Mouse (Mus musculus) CH12.LX (cell line): ENCODE measurements at regions not wholly inside any gene's neighbourhood (a gene's known extent, or its start where the extent isn't known, plus 50 kb on each side); places are given as distances from the start of the nearest gene placed in this dataset.

Experiments
- DNase-seq: peaks from one replicate; pipeline ENCODE4 v3.0.0-alpha.2; 2013; ENCODE audit errors: extremely low read depth
- H3K27ac ChIP-seq: 2 replicates; pipeline ENCODE4 v1.5.1; 2012; ENCODE audit warnings: low read depth, mild to moderate bottlenecking, control low read depth, moderate library complexity; ENCODE audit not compliant: insufficient read depth
- H3K27me3 ChIP-seq: replicated peaks from 2 replicates; pipeline ENCODE3; 2012; ENCODE audit warnings: inconsistent platforms
- H3K36me3 ChIP-seq, 2 experiments: replicated peaks in 1 of 2; 2 replicates each; pipeline versions ENCODE3 to v1.6.1; 2012; ENCODE audit warnings: inconsistent platforms in 1 of 2, low read length in 1 of 2, mild to moderate bottlenecking in 1 of 2, mixed read lengths in 1 of 2, moderate library complexity in 1 of 2; ENCODE audit not compliant: control insufficient read depth in 1 of 2, insufficient read depth in 1 of 2
- H3K4me1 ChIP-seq, 2 experiments: 2 replicates each; pipeline ENCODE4 v1.6.1; 2012; ENCODE audit warnings: inconsistent platforms in 1 of 2, moderate library complexity in 1 of 2; ENCODE audit not compliant: insufficient read depth in 2 of 2, control insufficient read depth in 1 of 2
- H3K4me2 ChIP-seq: 2 replicates; pipeline ENCODE4 v1.6.1; 2012; ENCODE audit warnings: low read depth, mild to moderate bottlenecking, control low read depth; ENCODE audit not compliant: poor library complexity, insufficient read depth, severe bottlenecking
- H3K4me3 ChIP-seq, 3 experiments: fragments of 150-350 bp in 1 of 3; sonication (generic) in 1 of 3; replicated peaks in 1 of 3; 2 replicates each; pipeline versions ENCODE3 to v1.5.1; 2011 to 2012; ENCODE audit warnings: low read depth in 2 of 3, low read length in 2 of 3, mild to moderate bottlenecking in 2 of 3, moderate library complexity in 2 of 3, control low read depth in 1 of 3, improper control_type of control experiment in 1 of 3, inconsistent platforms in 1 of 3, mixed read lengths in 1 of 3; ENCODE audit not compliant: poor library complexity in 1 of 3
- H3K79me2 ChIP-seq: replicated peaks from 2 replicates; pipeline ENCODE4 v1.6.1; 2012; ENCODE audit warnings: mild to moderate bottlenecking, moderate library complexity; ENCODE audit not compliant: control insufficient read depth, poor library complexity, insufficient read depth, severe bottlenecking; ENCODE audit errors: extremely low read depth
- H3K9ac ChIP-seq: 2 replicates; pipeline ENCODE4 v1.6.1; 2012; ENCODE audit warnings: low read depth, mild to moderate bottlenecking, control low read depth, moderate library complexity; ENCODE audit not compliant: insufficient read depth
- H3K9me3 ChIP-seq: replicated peaks from 2 replicates; pipeline ENCODE3; 2012; ENCODE audit warnings: low read length, inconsistent platforms, mixed read lengths
- BHLHE40 ChIP-seq: IDR thresholded peaks from 2 replicates; pipeline ENCODE4 v1.6.1; 2011; ENCODE audit warnings: mild to moderate bottlenecking, low read depth, low read length, improper control_type of control experiment
- CTCF ChIP-seq, 2 experiments: IDR thresholded peaks in 1 of 2; conservative IDR thresholded peaks in 1 of 2; 2 replicates each; pipeline ENCODE4 v1.5.1; 2011 to 2012; ENCODE audit warnings: low read depth in 2 of 2, low read length in 2 of 2, improper control_type of control experiment in 1 of 2, inconsistent platforms in 1 of 2, mild to moderate bottlenecking in 1 of 2, moderate library complexity in 1 of 2
- ELF1 ChIP-seq: IDR thresholded peaks from 2 replicates; pipeline ENCODE4 v1.6.1; 2014; ENCODE audit warnings: low read depth, mild to moderate bottlenecking, inconsistent platforms, low read length, improper control_type of control experiment
- EP300 ChIP-seq: IDR thresholded peaks from 2 replicates; pipeline ENCODE4 v1.6.1; 2011; ENCODE audit warnings: low read length, improper control_type of control experiment
- ETS1 ChIP-seq: conservative IDR thresholded peaks from 2 replicates; pipeline ENCODE4 v1.6.1; 2012; ENCODE audit warnings: low read depth, mild to moderate bottlenecking, inconsistent platforms, low read length, improper control_type of control experiment, moderate library complexity
- HCFC1 ChIP-seq: IDR thresholded peaks from 2 replicates; pipeline ENCODE4 v1.6.1; 2012; ENCODE audit warnings: low read depth, mild to moderate bottlenecking, inconsistent platforms, low read length, improper control_type of control experiment
- IRF4 ChIP-seq: IDR thresholded peaks from 2 replicates; pipeline ENCODE4 v1.6.1; 2014; ENCODE audit warnings: low read depth, mild to moderate bottlenecking, inconsistent platforms, low read length, improper control_type of control experiment
- JUN ChIP-seq: IDR thresholded peaks from 2 replicates; pipeline ENCODE4 v1.6.1; 2011; ENCODE audit warnings: low read depth, mild to moderate bottlenecking, low read length, improper control_type of control experiment, moderate library complexity; ENCODE audit not compliant: insufficient read depth
- JUND ChIP-seq: conservative IDR thresholded peaks from 2 replicates; pipeline ENCODE4 v1.6.1; 2011; ENCODE audit warnings: low read depth, low read length, improper control_type of control experiment
- KAT2A ChIP-seq: IDR thresholded peaks from 2 replicates; pipeline ENCODE4 v1.6.1; 2012; ENCODE audit warnings: low read length, improper control_type of control experiment, inconsistent platforms; ENCODE audit not compliant: insufficient replicate concordance
- MAFK ChIP-seq: IDR thresholded peaks from 2 replicates; pipeline ENCODE4 v1.6.1; 2011; ENCODE audit warnings: low read length, improper control_type of control experiment; ENCODE audit not compliant: insufficient replicate concordance
- PAX5 ChIP-seq: IDR thresholded peaks from 2 replicates; pipeline ENCODE4 v1.6.1; 2012; ENCODE audit warnings: low read length, inconsistent platforms, mixed read lengths
- POLR2A ChIP-seq: IDR thresholded peaks from 2 replicates; pipeline ENCODE4 v1.6.1; 2011; ENCODE audit warnings: low read depth, mild to moderate bottlenecking, improper control_type of control experiment, low read length
- RAD21 ChIP-seq: IDR thresholded peaks from 2 replicates; pipeline ENCODE4 v1.6.1; 2011; ENCODE audit warnings: low read depth, mild to moderate bottlenecking, low read length, improper control_type of control experiment, moderate library complexity
- RCOR1 ChIP-seq: conservative IDR thresholded peaks from 2 replicates; pipeline ENCODE4 v1.6.1; 2012; ENCODE audit warnings: low read depth, mild to moderate bottlenecking, inconsistent platforms, low read length, improper control_type of control experiment
- SIN3A ChIP-seq: IDR thresholded peaks from 2 replicates; pipeline ENCODE4 v1.6.1; 2012; ENCODE audit warnings: low read length, improper control_type of control experiment, inconsistent platforms
- SMC3 ChIP-seq: IDR thresholded peaks from 2 replicates; pipeline ENCODE4 v1.6.1; 2011; ENCODE audit warnings: low read depth, low read length, improper control_type of control experiment
- UBTF ChIP-seq: IDR thresholded peaks from 2 replicates; pipeline ENCODE4 v1.6.1; 2012; ENCODE audit warnings: low read depth, mild to moderate bottlenecking, inconsistent platforms, low read length, improper control_type of control experiment, moderate library complexity
- USF1 ChIP-seq: IDR thresholded peaks from 2 replicates; pipeline ENCODE4 v1.6.1; 2014; ENCODE audit warnings: low read depth, mild to moderate bottlenecking, inconsistent platforms, low read length, improper control_type of control experiment
- ZKSCAN1 ChIP-seq: IDR thresholded peaks from 2 replicates; pipeline ENCODE4 v1.6.1; 2012; ENCODE audit warnings: low read depth, inconsistent platforms, low read length, improper control_type of control experiment, borderline replicate concordance
- ZMIZ1 ChIP-seq: IDR thresholded peaks from 2 replicates; pipeline ENCODE4 v1.6.1; 2012; ENCODE audit warnings: low read depth, mild to moderate bottlenecking, inconsistent platforms, low read length, improper control_type of control experiment
- ZNF384 ChIP-seq: IDR thresholded peaks from 2 replicates; pipeline ENCODE4 v1.6.1; 2012; ENCODE audit warnings: low read depth, low read length, improper control_type of control experiment, inconsistent platforms
- dilution Hi-C: fragments of 300-500 bp; cut with MboI; formaldehyde crosslinking; loops from 2 replicates; pipeline ENCODE4 v1.14.3; 2020; ENCODE audit warnings: low sequenced_read_pairs; ENCODE audit not compliant: extremely low pct_unique_long_range_greater_than_20kb, extremely low pct_ligation_motif_present
- in situ Hi-C: fragments of 300-500 bp; cut with MboI; formaldehyde crosslinking; loops from 3 replicates; pipeline ENCODE4 v1.14.3; 2019; ENCODE audit warnings: low sequenced_read_pairs, low pct_ligation_motif_present, low pct_unique_long_range_greater_than_20kb, mixed read lengths

GRCm38 (mm10) chr19:60397666-60398065 lies 70.4 kb downstream of the Prlhr start:
- dilution Hi-C loops (no loop called here), in situ Hi-C loops (no loop called here)
- no peak for DNase-seq
- H3K9me3 ChIP-seq, result no peaks in the 10 kb centered on the region
- no peaks in the 10 kb centered on the region for H3K36me3 ChIP-seq
- TF ChIP-seq ELF1, result no peak
- TF ChIP-seq UBTF, result no peak
- TF ChIP-seq USF1, result no peak
- no peak for TF ChIP-seq MAFK
- TF ChIP-seq HCFC1, result no peak
- TF ChIP-seq ZNF384, result no peak
- no peak for TF ChIP-seq SIN3A
- TF ChIP-seq SMC3, result no peak
- no peak for TF ChIP-seq EP300
- no peak for TF ChIP-seq KAT2A
- TF ChIP-seq RAD21, result no peak
- no peak overlapping the region for H3K27ac ChIP-seq
- no peak overlapping the region for H3K4me3 ChIP-seq
- no peaks in the 10 kb centered on the region for H3K27me3 ChIP-seq
- no peak overlapping the region for H3K9ac ChIP-seq
- H3K4me2 ChIP-seq, result no peak overlapping the region
- H3K4me1 ChIP-seq, result peaks cover 0 to 10% of the 10 kb centered on the region in 2 experiments; a peak in 1 of 4 replicates
- no peaks in the 10 kb centered on the region for H3K79me2 ChIP-seq

GRCm38 (mm10) chr19:60396604-60397003 lies 71.5 kb downstream of the Prlhr start:
- DNase-seq, result peak; percentile 42
- no peaks in the 10 kb centered on the region for H3K9me3 ChIP-seq
- H3K4me3 ChIP-seq, result no peak overlapping the region
- dilution Hi-C loops, result no loop called here
- no peak overlapping the region for H3K27ac ChIP-seq
- TF ChIP-seq RCOR1, result peak; percentile 81; the same call in 1 of the 2 replicates
- peak; percentile 96 for TF ChIP-seq EP300
- no peak for TF ChIP-seq UBTF
- no peak for TF ChIP-seq PAX5
- no peak for TF ChIP-seq CTCF (conservative IDR thresholded peaks at IDR 0.05 in 1 of 2, IDR thresholded peaks at IDR 0.05 in 1 of 2; ENCODE audit: low read depth in 2 of 2, low read length in 2 of 2)
- peak; percentile 88 for TF ChIP-seq JUND
- TF ChIP-seq POLR2A, result no peak
- TF ChIP-seq ZMIZ1, result no peak
- peak; percentile 74 for TF ChIP-seq JUN
- peak; percentile 44 for TF ChIP-seq BHLHE40
- TF ChIP-seq HCFC1, result no peak
- TF ChIP-seq USF1, result no peak
- TF ChIP-seq ZNF384, result peak; percentile 78
- peak; percentile 93 for TF ChIP-seq IRF4
- TF ChIP-seq KAT2A, result no peak
- TF ChIP-seq ZKSCAN1, result no peak
- TF ChIP-seq ETS1, result peak; percentile 25; the same call in 1 of the 2 replicates
- peak overlapping the region; percentile 56; the same call in 1 of the 2 replicates for H3K4me2 ChIP-seq
- in situ Hi-C loops, result no loop called here
- no peak overlapping the region for H3K9ac ChIP-seq
- H3K79me2 ChIP-seq, result no peaks in the 10 kb centered on the region
- H3K4me1 ChIP-seq, result peaks cover 0 to 10% of the 10 kb centered on the region in 2 experiments; a peak in 1 of 4 replicates
- H3K27me3 ChIP-seq, result no peaks in the 10 kb centered on the region
- no peaks in the 10 kb centered on the region for H3K36me3 ChIP-seq
